Comparison of ENCODE assay signal across 23 mouse cellular contexts in the genomic region with DNA sequence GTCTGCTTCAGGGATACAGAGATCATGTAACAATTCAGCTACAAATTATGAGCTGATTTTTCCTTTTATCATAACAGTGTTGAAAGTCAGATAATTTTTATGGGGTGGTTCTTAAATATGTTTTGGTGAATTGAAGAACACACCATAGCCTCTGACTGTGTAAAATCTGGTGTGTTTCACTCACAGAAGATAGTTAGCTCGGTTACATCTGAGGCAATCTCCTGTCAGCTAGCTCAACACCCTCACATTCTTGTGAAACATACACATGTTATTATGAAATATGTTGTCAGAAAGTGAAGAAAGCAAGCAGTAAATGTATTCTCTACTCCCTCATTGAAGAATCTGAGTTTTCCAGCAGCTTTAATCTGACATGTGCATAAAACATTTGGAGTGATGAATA. TPM values are rescaled to one million over a fixed set of nuclear protein-coding genes. Genes with fewer than 3 reads are reported as not detected.
"Had no signal": no experiment of that assay in that cellular context is flagged by ENCODE, and none has a peak within 500 bp of the region (broad histone marks: within the 10 kb centered on the region; RNA-seq: fewer than 3 reads in every experiment).

No protein-coding gene starts in this region.

- H3K4me3 ChIP-seq: liver, embryonic 12.5 days; midbrain, embryonic 10.5 days; midbrain, embryonic 12.5 days; neural tube, embryonic 12.5 days; stomach, embryonic 15.5 days had no signal

- H3K36me3 ChIP-seq: liver, embryonic 12.5 days; midbrain, embryonic 10.5 days; midbrain, embryonic 12.5 days; neural tube, embryonic 12.5 days; stomach, embryonic 15.5 days had no signal

- H3K9me3 ChIP-seq: liver, embryonic 12.5 days; midbrain, embryonic 10.5 days; midbrain, embryonic 12.5 days; neural tube, embryonic 12.5 days; stomach, embryonic 15.5 days had no signal

- H3K27ac ChIP-seq: liver, embryonic 12.5 days; liver, embryonic 14.5 days; midbrain, embryonic 10.5 days; midbrain, embryonic 12.5 days; neural tube, embryonic 12.5 days; stomach, embryonic 15.5 days; stomach, postnatal 0 days had no signal

- H3K9ac ChIP-seq: liver, embryonic 12.5 days; liver, embryonic 14.5 days; midbrain, embryonic 12.5 days; neural tube, embryonic 12.5 days; stomach, embryonic 15.5 days had no signal

- H3K4me1 ChIP-seq: liver, embryonic 12.5 days; midbrain, embryonic 10.5 days; midbrain, embryonic 12.5 days; neural tube, embryonic 12.5 days; stomach, embryonic 15.5 days had no signal

- H3K4me2 ChIP-seq: liver, embryonic 12.5 days; midbrain, embryonic 12.5 days; neural tube, embryonic 12.5 days; stomach, embryonic 15.5 days had no signal

- ATAC-seq: liver, embryonic 12.5 days; midbrain, embryonic 16.5 days had no signal

- DNase-seq: lung, adult 18-20 months; lung, postnatal 14 days; midbrain, embryonic 14.5 days; right cerebral cortex, postnatal 14 days; thymus, adult 2 months; thymus, postnatal 25 days; thymus, postnatal 4 days had no signal

- H3K27me3 ChIP-seq: liver, embryonic 12.5 days; midbrain, embryonic 12.5 days; neural tube, embryonic 12.5 days; stomach, embryonic 15.5 days had no signal

RNA-seq across cellular contexts. Expression of gene Gm12666, which starts 24.7 kb away (rescaled TPM):
- total RNA-seq: megakaryocyte, adult 5-6 weeks; megakaryocyte-erythroid progenitor cell, adult 5-6 weeks; neutrophil, adult 5-6 weeks had no signal
- polyA plus RNA-seq: liver, embryonic 12.5 days; liver, embryonic 14.5 days; liver, embryonic 16.5 days; midbrain, embryonic 10.5 days; midbrain, embryonic 12.5 days; midbrain, embryonic 14.5 days; midbrain, embryonic 16.5 days; neural tube, embryonic 12.5 days; neural tube, embryonic 14.5 days; spleen, adult 2 months; stomach, embryonic 15.5 days; stomach, postnatal 0 days; testis, adult 2 months; thymus, adult 2 months; urinary bladder, adult 2 months had no signal
